Mouse (Mus musculus) hindbrain, embryonic 10.5 days (tissue): ENCODE measurements around the gene Ifitm3. TPM values are rescaled to one million over a fixed set of nuclear protein-coding genes. Genes with fewer than 3 reads are reported as not detected.
"Not testable (repeated sequence)": the region's sequence is repeated elsewhere in the genome, so short reads cannot be mapped to it uniquely, and the experiment has no call there.

Experiments
- DNase-seq: peaks from one replicate; pipeline ENCODE4 v3.0.0-alpha.2; 2017; ENCODE audit warnings: low spot score
- H3K27ac ChIP-seq: fragments of 300-500 bp; sonication (generic); 2 replicates; pipeline ENCODE4 v1.5.1; 2016; ENCODE audit warnings: mild to moderate bottlenecking, moderate library complexity
- H3K27me3 ChIP-seq: fragments of 300-500 bp; sonication (generic); 2 replicates; pipeline ENCODE4 v1.6.1; 2016; ENCODE audit warnings: mild to moderate bottlenecking; ENCODE audit not compliant: poor library complexity, insufficient read depth, severe bottlenecking
- H3K36me3 ChIP-seq: fragments of 300-500 bp; sonication (generic); 2 replicates; pipeline ENCODE4 v1.6.1; 2016; ENCODE audit warnings: mild to moderate bottlenecking, moderate library complexity
- H3K4me1 ChIP-seq: fragments of 300-500 bp; sonication (generic); replicated peaks from 2 replicates; pipeline ENCODE4 v1.6.1; 2016; ENCODE audit warnings: mild to moderate bottlenecking
- H3K4me3 ChIP-seq: fragments of 300-500 bp; sonication (generic); 2 replicates; pipeline ENCODE4 v1.5.1; 2016; ENCODE audit warnings: mild to moderate bottlenecking, moderate library complexity
- H3K9me3 ChIP-seq: fragments of 300-500 bp; sonication (generic); 2 replicates; pipeline ENCODE4 v1.6.1; 2016; ENCODE audit warnings: mild to moderate bottlenecking, moderate library complexity
- WGBS: fragments of 180-500 bp; shearing (Covaris S2); methylation state at CpG from one replicate; pipeline ENCODE4 v1.1.7; 2016; 5-methylcytosine and 5-hydroxymethylcytosine counted together
- polyA plus RNA-seq: library from polyadenylated mRNA; unstranded; fragments of >200 nt; fragmentation: Nextera tagmentation; extraction: Ambion mirVana; gene quantifications from 2 replicates; pipeline ENCODE4 v1.2.1, GENCODE M21; 2016

Gene Ifitm3
- polyA plus RNA-seq, 1 experiment from 2014 or later = 21.0 TPM

DNA sequence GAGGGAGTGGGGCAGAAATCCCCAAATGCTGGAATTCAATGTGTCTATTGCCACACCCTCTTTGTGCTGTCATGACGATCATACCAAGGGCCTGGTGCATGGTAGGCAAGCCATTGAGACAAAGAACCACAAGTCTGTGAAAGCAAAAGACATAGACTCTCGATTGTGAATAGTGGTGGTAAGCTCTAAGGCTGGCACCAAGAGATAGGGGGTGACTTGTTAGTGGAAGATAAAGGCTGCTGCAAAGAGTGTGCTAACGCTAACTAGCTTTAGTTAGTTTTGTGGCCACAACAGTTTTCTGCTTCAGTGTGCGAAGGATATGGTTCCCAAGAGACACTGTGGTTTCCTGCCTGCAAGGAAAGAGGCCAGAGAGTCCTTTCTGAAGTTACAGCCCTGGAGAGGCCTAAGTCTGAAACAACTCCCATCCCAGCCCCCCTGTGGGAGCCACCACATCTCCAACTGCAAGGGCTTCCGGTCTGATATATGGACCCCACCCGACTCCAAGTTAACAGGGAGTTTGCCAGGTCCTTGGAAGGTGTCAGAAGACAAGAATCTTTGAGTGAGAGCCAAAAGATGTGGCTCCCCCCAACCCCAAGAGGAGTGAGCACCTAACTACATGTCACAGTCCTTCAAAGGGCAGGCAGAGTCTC, 36.5 kb upstream of the Ifitm3 start:
- WGBS = 72% methylated on average over 6 of the region's 6 CpGs
- no peak for DNase-seq
- H3K27me3 ChIP-seq = no peaks in the 10 kb centered on the region
- H3K9me3 ChIP-seq = no peaks in the 10 kb centered on the region
- peak overlapping the region; percentile 55; the same call in 1 of the 2 replicates for H3K4me3 ChIP-seq
- H3K36me3 ChIP-seq = no peaks in the 10 kb centered on the region
- peak overlapping the region; percentile 81 for H3K27ac ChIP-seq
- H3K4me1 ChIP-seq = peaks cover 20% of the 10 kb centered on the region

DNA sequence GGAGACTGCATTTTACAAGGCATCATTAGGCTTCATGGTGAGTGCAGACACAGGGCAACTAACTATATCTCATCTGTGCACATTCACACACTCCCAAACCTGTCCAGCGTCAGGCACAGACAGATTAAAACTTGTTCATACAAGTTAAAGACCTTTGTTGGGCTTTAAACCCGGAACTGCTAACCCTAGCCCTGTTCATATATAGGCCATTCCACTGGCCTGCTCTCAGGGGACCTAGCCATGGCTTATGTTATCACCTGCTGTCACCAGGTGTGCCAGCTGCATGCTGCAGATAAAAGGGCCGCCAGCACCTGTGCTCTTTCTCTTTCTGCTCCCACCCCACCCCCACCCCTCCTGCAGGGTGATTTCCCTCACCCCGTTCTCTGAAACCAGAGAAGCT, 32.0 kb upstream of the Ifitm3 start:
- no peaks in the 10 kb centered on the region for H3K36me3 ChIP-seq
- no peaks in the 10 kb centered on the region for H3K27me3 ChIP-seq
- no peaks in the 10 kb centered on the region for H3K9me3 ChIP-seq
- peaks cover 7% of the 10 kb centered on the region for H3K4me1 ChIP-seq
- no peak overlapping the region for H3K4me3 ChIP-seq
- WGBS = 52% methylated on average over 4 of the region's 4 CpGs
- H3K27ac ChIP-seq = no peak overlapping the region
- no peak for DNase-seq

DNA sequence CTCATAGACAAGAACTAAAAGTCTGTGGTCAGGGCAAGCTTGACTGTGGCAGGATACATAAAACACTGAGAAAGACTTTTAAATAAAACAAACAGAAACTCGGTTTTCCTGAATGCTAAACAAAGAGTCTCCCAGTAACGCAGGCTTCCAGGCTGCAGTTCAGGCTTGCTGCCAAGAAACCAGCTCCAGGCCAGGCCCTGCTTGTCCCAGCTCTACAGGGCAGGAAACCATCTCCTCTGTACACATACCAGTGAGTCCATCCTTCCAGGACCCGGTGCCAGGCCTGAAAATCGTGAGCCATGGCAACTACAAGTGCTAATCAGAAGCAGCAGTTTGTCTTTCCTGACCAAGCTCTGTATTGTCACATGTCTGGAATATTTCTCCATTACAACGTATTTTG, 31.1 kb upstream of the Ifitm3 start:
- H3K27me3 ChIP-seq = no peaks in the 10 kb centered on the region
- 42% methylated on average over 5 of the region's 5 CpGs for WGBS
- H3K27ac ChIP-seq = peak overlapping the region; percentile 51; the same call in 1 of the 2 replicates
- no peak for DNase-seq
- H3K36me3 ChIP-seq = no peaks in the 10 kb centered on the region
- no peaks in the 10 kb centered on the region for H3K9me3 ChIP-seq
- H3K4me1 ChIP-seq = no peaks in the 10 kb centered on the region
- no peak overlapping the region for H3K4me3 ChIP-seq

DNA sequence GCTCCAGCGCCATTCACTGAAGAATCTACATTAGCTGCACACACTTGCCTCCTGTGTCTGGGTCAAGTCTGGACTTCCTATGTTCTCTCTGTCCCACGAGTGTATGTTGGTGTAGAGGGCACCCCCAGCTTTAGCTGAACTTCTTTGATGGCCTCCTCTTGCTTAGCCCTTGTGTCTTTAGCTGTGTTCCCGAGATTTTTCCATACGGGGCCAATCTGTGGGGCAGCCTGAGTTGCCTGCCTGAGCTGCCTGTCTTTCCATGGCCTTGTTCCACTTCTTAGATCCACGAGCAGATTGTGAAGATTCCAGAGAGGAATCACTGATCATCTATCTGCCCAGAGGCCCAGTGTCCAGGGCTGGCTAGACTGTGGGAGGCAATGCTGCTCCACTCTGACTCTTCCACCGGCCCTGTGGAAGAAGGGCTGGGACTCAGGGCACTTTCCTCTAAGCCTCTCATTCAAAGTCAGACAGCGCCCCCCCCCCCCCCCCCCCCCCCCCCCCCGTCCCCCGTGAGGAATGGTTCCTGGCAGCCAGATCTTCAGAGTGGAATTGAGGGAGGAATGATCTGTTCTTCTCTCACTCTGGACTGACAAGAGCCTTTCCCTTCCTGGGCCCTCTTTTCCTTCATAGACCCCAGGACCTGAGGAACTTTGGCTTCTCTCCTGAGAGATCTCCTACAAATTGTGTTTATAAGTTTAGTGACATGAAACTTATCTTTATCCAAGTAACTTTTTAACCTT, 30.5 kb upstream of the Ifitm3 start:
- peak overlapping the region; percentile 4; the same call in 1 of the 2 replicates for H3K4me3 ChIP-seq
- peak overlapping the region; percentile 51; the same call in 1 of the 2 replicates for H3K27ac ChIP-seq
- H3K27me3 ChIP-seq = no peaks in the 10 kb centered on the region
- 48% methylated on average over 7 of the region's 9 CpGs for WGBS
- DNase-seq = no peak
- H3K4me1 ChIP-seq = no peaks in the 10 kb centered on the region
- H3K36me3 ChIP-seq = no peaks in the 10 kb centered on the region
- H3K9me3 ChIP-seq = no peaks in the 10 kb centered on the region

DNA sequence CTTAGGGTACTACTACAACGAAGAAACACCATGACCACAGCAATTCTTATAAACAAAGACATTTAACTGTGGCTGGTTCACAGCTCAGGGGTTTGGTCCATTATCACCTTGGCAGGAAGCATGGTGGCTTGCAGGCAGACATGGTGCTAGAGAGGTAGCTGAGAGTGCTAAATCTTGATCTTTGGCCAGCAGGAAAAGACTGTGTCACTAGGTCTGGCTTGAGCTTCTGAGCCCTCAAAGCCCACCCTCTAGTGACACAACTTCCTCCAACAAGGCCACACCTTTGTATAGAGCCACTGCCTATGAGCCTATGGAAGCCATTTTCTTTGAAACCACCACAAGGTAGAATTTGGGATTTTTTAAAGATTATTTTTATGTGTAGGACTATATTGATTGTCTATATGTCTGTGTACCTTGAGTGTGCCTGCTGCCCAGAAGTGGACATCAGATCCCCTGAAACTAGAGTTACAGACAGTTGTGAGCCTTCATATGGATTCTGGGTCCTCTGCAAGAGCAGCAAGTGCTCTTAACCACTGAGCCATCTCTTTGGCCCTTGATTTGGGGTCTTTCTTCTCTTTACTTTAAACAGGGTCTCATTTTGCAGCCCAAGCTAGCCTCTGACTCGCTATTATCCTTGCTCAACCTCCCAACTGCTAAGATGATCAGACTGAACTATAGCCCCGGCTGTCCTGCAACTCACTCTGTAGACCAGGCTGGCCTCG, 29.0 kb upstream of the Ifitm3 start:
- Histone ChIP-seq H3K4me3 (no peak overlapping the region), H3K36me3 (no peaks in the 10 kb centered on the region), H3K27ac (no peak overlapping the region), H3K9me3 (no peaks in the 10 kb centered on the region), H3K27me3 (no peaks in the 10 kb centered on the region), H3K4me1 (no peaks in the 10 kb centered on the region)
- DNase-seq = no peak
- WGBS = 89% methylated on average over 4 of the region's 4 CpGs

DNA sequence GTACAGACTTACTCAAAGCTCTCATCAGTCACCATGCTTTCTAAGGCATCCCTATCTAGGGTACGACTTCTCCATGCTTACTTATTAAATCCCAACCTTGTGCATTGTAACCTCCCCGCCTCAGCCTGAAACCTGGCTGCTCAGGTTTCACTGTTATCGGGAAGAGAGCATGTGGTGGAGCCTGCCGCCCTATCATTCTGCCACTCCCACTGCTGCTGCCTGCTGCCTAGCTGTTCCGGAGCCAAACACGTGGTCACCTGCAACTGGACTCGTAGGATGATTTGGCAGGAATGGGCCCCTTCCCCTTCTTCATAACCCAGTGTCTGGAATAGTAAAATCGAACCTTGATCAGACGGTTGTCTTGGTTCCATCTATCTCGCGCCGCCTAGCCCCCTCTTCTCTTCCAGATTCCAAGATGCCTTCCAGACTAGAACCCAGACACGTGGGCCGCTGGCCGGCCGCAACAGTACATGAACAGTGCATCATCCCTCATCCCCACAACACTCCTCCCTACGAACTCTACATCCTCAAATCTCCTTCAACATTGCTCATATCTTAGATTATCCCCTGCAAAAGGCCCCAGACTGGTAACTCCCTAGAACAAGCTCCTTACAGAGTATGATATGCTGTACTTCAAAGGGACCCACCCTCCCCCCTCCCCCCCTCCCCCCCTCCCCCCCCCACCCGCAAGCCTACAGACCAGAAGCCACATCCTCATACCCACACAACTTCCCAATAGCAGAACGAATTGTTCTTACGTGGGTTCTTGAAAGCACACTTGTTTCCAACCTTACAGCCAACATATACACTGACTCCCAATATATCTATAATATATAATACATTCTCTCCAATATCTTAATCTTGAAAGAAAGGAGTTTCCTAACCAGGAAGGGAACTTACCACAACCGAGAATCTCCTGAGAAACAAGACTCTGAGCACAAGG, 27.8 kb upstream of the Ifitm3 start:
- Histone ChIP-seq H3K27me3 (no peaks in the 10 kb centered on the region), H3K9me3 (no peaks in the 10 kb centered on the region), H3K4me3 (no peak overlapping the region), H3K27ac (no peak overlapping the region), H3K4me1 (no peaks in the 10 kb centered on the region), H3K36me3 (no peaks in the 10 kb centered on the region)
- DNase-seq = no peak
- WGBS = 80% methylated on average over 19 of the region's 21 CpGs

DNA sequence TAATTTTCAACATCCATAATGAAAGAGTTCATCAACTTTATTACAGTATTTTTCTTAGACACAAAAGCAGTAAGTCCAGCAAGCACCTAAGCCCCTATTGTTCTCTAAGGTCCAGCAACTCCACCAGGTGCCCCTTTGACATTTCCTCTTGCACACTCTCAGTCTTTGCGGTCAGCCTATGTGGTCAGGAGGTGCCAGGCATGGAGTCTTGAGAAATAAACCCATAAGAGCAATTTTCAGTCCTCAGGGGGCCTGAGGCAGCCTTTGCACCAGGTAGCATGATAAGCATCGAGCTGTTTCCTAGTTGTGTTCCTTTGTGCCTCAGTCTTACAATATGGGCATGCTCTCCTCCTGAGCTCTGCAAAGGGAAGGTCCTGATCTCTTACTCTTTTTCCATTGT, 26.1 kb upstream of the Ifitm3 start:
- H3K9me3 ChIP-seq, H3K4me3 ChIP-seq, H3K36me3 ChIP-seq, H3K4me1 ChIP-seq, H3K27me3 ChIP-seq, DNase-seq, H3K27ac ChIP-seq: not testable (repeated sequence)
- WGBS = 93% methylated on average over 1 of the region's 2 CpGs

DNA sequence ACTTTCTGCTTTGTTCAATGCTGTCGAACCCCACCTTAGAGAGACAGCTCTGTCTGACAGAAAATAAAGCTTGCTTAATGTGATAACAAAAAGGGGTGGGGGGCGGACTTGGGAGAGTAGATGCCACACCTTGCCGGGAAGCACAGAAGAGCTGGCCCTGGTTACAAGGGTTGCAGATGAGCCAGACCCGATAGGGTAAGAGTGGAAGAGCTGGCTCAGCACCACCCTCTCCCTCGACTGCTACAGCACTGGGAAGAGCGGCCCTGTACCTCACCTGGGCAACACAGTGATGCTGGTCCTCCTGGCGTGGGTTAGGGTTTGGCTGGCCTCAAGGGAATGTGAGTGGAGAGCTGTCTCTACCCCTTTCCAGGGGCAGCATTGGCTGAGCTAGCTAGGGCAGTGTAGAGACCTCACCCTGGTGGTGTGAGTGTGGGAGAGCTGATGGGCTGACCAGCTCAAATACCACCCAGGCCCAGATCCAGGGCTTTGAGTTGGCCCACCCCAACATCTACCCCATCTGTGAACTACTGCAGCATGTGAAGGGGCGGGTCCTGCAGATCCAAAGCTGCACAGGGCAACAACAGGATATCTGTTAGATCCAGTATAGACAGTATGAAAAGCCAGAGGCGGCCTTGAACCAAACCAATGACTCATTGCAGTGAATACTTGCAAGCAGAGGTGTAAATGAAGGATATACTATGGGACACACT, 22.0 kb upstream of the Ifitm3 start:
- H3K27ac ChIP-seq = no peak overlapping the region
- no peaks in the 10 kb centered on the region; the same call in 1 of the 2 replicates for H3K4me1 ChIP-seq
- no peaks in the 10 kb centered on the region for H3K9me3 ChIP-seq
- no peaks in the 10 kb centered on the region for H3K36me3 ChIP-seq
- H3K27me3 ChIP-seq = no peaks in the 10 kb centered on the region
- no peak for DNase-seq
- 82% methylated on average over 9 of the region's 9 CpGs for WGBS
- H3K4me3 ChIP-seq = no peak overlapping the region

DNA sequence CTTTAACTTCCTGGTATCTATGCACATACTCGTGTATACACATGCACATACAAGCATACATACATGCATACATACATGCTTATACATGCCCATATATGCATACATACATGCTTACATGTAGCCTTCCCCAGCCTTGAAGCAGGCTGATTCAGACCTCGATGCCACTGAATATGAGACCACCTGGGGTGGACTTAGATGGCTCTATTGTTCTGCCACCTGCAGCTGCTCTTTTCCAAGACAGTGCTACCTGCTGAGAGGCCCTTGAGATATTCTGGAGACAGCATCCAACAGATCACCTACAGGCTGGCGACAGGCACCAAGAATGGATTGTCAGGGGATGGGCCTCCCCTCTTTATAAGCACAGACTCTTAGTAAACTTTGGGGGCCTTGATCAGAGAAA, 19.8 kb upstream of the Ifitm3 start:
- H3K36me3 ChIP-seq = no peaks in the 10 kb centered on the region
- no peak overlapping the region for H3K4me3 ChIP-seq
- DNase-seq = no peak
- H3K9me3 ChIP-seq = no peaks in the 10 kb centered on the region
- H3K4me1 ChIP-seq = peaks cover 16% of the 10 kb centered on the region
- 50% methylated on average over 3 of the region's 3 CpGs for WGBS
- no peaks in the 10 kb centered on the region for H3K27me3 ChIP-seq
- H3K27ac ChIP-seq = no peak overlapping the region

DNA sequence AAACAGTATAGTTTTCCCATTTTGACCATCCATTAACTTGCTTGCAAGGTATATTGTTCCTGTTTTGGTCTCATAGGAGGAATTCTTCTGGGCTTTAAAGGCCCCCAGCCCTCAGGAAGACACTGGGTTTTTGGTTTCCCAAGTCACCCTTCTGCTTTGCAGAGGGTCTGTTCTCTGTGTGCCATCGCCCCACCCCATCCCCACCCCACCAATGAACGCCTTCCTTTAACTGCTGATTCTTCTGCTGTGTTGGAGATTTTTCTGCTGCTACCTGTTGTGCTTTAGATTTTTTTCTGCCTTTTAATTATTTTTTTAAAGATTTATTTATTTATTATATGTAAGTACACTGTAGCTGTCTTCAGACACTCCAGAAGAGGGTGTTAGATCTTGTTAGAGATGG, 18.3 kb upstream of the Ifitm3 start, which contains the start of gene Gm17387:
TSS of gene Gm17387 (plus strand) at position 301 of the 400 bp plus-strand sequence.
- Histone ChIP-seq H3K4me3 (no peak within 1 kb of the TSS), H3K27ac (no peak within 1 kb of the TSS), H3K27me3 (no peaks in the 10 kb centered on the region), H3K36me3 (no peaks in the 10 kb centered on the region), H3K9me3 (no peaks in the 10 kb centered on the region), H3K4me1 (peaks cover 24% of the 10 kb centered on the region)
- DNase-seq = no peak
- WGBS = 96% methylated on average over 2 of the region's 2 CpGs

DNA sequence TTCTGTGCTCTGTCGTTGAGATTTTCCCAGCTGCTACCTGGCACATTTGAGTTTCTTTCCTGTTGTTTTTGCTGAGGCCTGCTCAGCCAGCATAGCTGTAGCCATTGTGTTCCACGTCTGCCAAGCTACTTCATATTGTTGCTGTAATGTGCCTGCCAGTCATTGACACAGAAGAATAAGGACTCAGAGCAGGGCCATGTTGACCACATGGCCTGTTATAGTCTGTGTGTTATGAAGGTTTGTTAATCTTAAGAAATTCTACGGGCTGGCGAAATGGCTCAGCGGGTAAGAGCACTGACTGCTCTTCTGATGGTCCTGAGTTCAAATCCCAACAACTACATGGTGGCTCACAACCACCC, 16.1 kb upstream of the Ifitm3 start:
- H3K4me1 ChIP-seq = peaks cover 24% of the 10 kb centered on the region
- no peaks in the 10 kb centered on the region for H3K9me3 ChIP-seq
- H3K27me3 ChIP-seq = no peaks in the 10 kb centered on the region
- 48% methylated on average over 5 of the region's 5 CpGs for WGBS
- peak; percentile 21 for DNase-seq
- H3K27ac ChIP-seq = peak overlapping the region; percentile 91
- H3K36me3 ChIP-seq = no peaks in the 10 kb centered on the region
- H3K4me3 ChIP-seq = no peak overlapping the region
